Mouse (Mus musculus): ENCODE results near the gene Nr1d1.

DNA sequence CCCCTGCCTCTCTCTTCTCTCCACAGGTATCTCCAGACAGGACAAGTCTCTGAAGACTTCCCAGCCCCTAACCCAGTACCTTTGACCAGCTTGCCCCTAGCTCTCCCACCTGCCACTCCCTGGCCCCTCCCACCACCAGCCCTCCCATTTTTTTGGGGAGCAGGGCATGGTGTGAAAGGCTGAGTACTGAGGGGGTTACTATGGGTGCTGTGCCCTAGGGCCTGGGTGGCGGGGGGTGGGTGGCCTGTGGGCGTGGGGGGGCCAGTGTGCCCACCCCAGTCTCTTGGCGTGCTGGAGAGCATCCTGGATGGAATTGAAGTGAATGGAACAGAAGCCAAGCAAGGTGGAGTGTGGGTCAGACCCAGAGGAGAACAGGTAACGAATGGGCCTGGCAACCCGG is 21.9 kb downstream of the Nr1d1 start:
- TF ChIP-seq CTCF (IDR thresholded peaks at IDR 0.05; ENCODE audit: low read depth, low read length) (no peak), EP300 (IDR thresholded peaks at IDR 0.05; ENCODE audit: insufficient read depth, low read depth, low read length) (no peak), POLR2A (IDR thresholded peaks at IDR 0.05; ENCODE audit: insufficient read depth, low read length) (no peak)
